Mouse (Mus musculus): ENCODE data around the gene Sept4. TPM values are rescaled to one million over a fixed set of nuclear protein-coding genes. Genes with fewer than 3 reads are reported as not detected.

Gene Sept4
- polyA plus RNA-seq, 1 experiment: 1.4 TPM

- TF ChIP-seq GATA1 (IDR thresholded peaks at IDR 0.05; ENCODE audit: low read length): no peak
Observed at GRCm38 (mm10) chr11:87573751-87574150, 5.0 kb downstream of the Sept4 start.

- no peak for TF ChIP-seq GATA1 (IDR thresholded peaks at IDR 0.05; ENCODE audit: low read length)
Observed at GRCm38 (mm10) chr11:87574520-87575180, 5.9 kb downstream of the Sept4 start.

GRCm38 (mm10) chr11:87577601-87578248 lies 9.0 kb downstream of the Sept4 start:
- no peak for TF ChIP-seq GATA1 (IDR thresholded peaks at IDR 0.05; ENCODE audit: low read length)

GRCm38 (mm10) chr11:87578249-87578962 lies 9.7 kb downstream of the Sept4 start:
- TF ChIP-seq GATA1 (IDR thresholded peaks at IDR 0.05; ENCODE audit: low read length): no peak

- TF ChIP-seq GATA1 (IDR thresholded peaks at IDR 0.05; ENCODE audit: low read length): no peak
Observed at GRCm38 (mm10) chr11:87578963-87579601, 10.4 kb downstream of the Sept4 start.

GRCm38 (mm10) chr11:87579713-87580112 lies 11.0 kb downstream of the Sept4 start:
- TF ChIP-seq GATA1 (IDR thresholded peaks at IDR 0.05; ENCODE audit: low read length): no peak

- TF ChIP-seq GATA1 (IDR thresholded peaks at IDR 0.05; ENCODE audit: low read length): no peak
Observed at GRCm38 (mm10) chr11:87580543-87581085, 11.9 kb downstream of the Sept4 start.

- no peak for TF ChIP-seq GATA1 (IDR thresholded peaks at IDR 0.05; ENCODE audit: low read length)
Observed at GRCm38 (mm10) chr11:87581161-87581865, 12.6 kb downstream of the Sept4 start.

- no peak for TF ChIP-seq GATA1 (IDR thresholded peaks at IDR 0.05; ENCODE audit: low read length)
Observed at GRCm38 (mm10) chr11:87581933-87582710, 13.4 kb downstream of the Sept4 start.

- no peak for TF ChIP-seq GATA1 (IDR thresholded peaks at IDR 0.05; ENCODE audit: low read length)
Observed at GRCm38 (mm10) chr11:87583291-87584034, 14.8 kb downstream of the Sept4 start.

GRCm38 (mm10) chr11:87584711-87585505 lies 16.2 kb downstream of the Sept4 start:
- no peak for TF ChIP-seq GATA1 (IDR thresholded peaks at IDR 0.05; ENCODE audit: low read length)

- TF ChIP-seq GATA1 (IDR thresholded peaks at IDR 0.05; ENCODE audit: low read length): no peak
Observed at GRCm38 (mm10) chr11:87587211-87587874, 18.6 kb downstream of the Sept4 start.
